Mouse (Mus musculus) ES-E14 (cell line): Measurements from ENCODE around the gene Ccnb2.

Experiments
- CHD2 ChIP-seq: IDR thresholded peaks from 2 replicates; pipeline ENCODE4 v1.6.1; 2014; ENCODE audit warnings: mild to moderate bottlenecking, low read depth, low read length, inconsistent platforms
- HCFC1 ChIP-seq: IDR thresholded peaks from 2 replicates; pipeline ENCODE4 v1.6.1; 2012; ENCODE audit warnings: low read length, inconsistent platforms, borderline replicate concordance; ENCODE audit not compliant: insufficient read depth
- ZC3H11A ChIP-seq: IDR thresholded peaks from 2 replicates; pipeline ENCODE4 v1.6.1; 2012; ENCODE audit warnings: low read depth, mild to moderate bottlenecking, inconsistent platforms, low read length, borderline replicate concordance
- ZNF384 ChIP-seq: IDR thresholded peaks from 2 replicates; pipeline ENCODE4 v1.6.1; 2012; ENCODE audit warnings: low read depth, low read length, inconsistent platforms

GRCm38 (mm10) chr9:70382091-70382490 is 39.3 kb downstream of the Ccnb2 start:
- TF ChIP-seq CHD2, result no peak
- TF ChIP-seq ZC3H11A, result no peak
- TF ChIP-seq ZNF384, result no peak
- no peak for TF ChIP-seq HCFC1
